Mouse (Mus musculus) 3T3-L1 (cell line): ENCODE measurements around the gene Klf9.
A peak's percentile ranks its signal among the peaks of the same experiment; 100 is the strongest.

Source experiments
- DNase-seq: peaks from one replicate; pipeline ENCODE4 v3.0.0-alpha.2; 2015; ENCODE audit warnings: low read depth, low spot score

Klf9 gene

DNA sequence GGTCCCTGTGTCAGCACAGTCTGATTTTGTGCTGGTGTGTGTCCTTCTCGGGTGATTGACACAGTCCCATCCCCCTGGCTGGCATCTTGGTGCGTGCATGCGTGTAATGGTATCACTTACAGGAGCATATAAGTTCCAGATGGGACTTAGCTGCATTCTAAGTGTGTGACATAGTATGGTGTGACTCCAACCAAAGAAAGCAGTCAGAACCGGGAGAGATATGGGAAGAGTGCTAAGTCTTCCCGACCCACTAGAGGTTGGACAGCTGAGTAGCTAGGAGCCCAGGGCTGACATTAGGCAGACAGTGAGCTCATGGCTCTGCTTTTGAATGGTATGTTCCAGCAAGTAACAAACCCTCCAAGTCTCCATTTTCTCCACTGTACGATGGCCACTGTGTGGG is 21.9 kb downstream of the Klf9 start:
- DNase-seq = no peak

DNA sequence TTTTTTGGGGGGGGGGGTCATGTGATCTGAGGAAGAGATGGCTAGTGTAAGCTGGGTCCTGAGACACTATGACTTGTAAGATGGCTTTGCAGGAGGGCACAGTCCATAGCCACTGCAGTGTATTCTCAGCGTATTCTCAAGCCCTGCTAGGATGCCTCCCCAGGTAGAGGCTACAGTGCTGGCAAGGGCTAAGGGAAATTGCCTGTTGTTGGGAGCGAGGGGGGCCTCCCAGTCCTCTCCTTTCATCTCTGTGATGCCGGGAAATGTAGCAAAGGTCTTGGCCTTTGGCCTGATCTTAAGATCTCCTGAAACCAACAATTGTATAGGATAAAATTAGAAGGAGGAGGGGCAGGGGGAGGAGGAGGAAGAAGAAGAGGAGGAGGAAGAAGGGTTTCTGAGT is 22.3 kb downstream of the Klf9 start:
- DNase-seq = no peak

DNA sequence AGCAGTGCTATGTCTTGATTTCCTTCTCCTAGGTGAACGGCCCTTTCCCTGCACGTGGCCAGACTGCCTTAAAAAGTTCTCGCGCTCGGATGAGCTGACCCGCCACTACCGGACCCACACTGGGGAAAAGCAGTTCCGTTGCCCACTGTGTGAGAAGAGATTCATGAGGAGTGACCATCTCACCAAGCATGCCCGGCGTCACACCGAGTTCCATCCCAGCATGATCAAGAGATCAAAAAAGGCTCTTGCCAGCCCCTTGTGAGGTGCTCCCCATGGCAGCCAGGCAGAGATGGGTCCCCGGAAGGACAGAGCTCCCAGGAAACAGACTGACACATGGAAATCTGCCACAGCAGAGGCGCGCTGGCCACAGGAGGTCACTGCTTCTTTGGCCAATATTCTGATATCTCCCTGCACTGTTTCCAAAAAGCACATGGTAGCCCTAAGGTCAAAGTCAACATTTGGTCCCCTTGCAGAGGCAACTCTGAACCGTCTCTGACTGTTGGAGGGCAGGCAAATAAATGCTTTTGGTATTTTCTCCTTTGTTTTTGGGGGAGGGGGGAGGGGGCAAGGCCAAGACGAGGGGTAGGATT is 23.7 kb downstream of the Klf9 start:
- no peak for DNase-seq

DNA sequence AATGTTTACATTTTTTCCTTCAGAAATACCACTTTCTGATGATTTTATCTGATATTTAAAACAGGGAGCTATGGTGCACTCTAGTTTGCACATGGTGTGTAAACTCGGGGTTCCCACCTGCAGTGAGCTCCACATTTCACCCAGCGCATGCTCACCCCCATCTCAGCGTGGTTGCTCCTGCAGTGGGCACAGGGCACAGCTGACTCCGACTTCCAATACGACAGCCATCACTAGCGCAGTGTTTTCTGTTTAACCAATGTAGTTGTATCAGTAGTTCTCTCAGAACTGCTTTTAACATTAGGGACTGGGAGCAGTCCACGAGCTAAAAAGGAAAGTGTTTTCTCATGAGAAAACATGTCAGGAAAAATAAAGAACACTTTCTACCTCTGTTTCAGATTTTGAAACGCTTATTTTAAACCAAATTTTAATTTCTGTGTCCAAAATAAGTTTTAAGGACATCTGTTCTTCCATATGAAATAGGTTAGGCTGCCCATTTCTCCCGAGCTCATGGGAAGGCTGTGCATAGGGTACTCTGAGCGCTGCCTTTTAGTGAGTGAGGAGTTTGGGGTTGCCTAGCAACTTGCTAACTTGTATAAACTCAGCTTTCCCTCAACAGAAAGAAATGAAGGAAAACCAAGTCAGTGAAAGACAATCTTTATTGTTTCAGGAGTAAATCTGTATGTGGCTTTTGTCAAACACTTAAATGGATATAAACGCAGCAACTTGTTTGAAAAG is 25.7 kb downstream of the Klf9 start:
- DNase-seq = no peak

DNA sequence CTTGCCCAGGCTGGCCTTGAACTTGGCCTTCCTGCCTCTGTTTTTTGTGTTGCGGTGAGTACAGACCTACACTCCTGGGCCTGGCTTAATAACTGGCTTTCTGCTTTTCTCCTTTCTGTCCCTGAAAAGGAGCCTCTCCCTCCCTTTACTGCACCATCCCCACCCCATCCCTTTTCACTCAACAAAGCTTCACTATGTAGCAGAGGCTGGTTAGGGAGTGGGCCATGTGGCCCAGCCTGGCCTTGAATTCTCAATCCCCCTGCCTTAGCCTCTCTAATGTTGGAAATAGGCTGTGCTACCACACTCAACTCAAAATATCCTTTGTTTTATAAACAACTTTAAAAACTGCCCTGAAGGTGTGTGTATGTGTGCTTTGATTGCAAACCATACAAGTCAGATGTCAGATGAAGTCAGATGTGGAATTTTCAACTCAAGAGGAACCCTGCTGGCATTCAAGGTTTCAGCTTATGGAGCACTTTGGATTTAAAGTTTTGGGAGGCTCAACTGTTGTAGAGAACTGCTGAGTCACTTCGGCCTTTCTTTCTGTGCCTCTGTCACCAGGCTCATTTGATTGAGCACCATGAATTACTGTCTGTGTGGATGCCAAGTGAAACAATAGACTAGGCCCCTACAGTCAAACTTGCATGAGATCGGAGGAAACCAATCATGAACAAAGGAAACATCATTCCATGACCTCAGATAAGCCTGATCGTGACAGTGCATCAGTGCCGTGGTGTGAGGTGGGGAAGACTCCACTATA is 28.1 kb downstream of the Klf9 start:
- DNase-seq = peak; percentile 64

DNA sequence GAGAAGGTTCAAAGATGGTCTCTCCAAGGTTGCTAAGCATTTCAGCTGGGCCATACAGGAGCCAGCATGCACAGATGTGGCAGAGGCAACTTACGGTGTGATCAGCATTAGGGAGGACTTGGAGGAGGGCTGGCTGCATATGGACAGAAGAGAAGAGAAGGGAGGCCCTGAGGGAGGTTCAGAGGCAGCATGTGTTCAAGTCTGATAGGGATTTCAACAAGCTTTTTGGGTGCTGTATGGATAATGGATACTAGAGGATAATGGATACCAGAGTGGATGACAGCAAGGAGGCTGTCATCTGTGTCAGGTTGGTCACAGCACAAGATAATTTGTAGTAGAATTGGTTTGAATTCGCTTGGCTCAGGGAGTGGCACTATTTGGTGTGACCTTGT is 28.6 kb downstream of the Klf9 start:
- no peak for DNase-seq

DNA sequence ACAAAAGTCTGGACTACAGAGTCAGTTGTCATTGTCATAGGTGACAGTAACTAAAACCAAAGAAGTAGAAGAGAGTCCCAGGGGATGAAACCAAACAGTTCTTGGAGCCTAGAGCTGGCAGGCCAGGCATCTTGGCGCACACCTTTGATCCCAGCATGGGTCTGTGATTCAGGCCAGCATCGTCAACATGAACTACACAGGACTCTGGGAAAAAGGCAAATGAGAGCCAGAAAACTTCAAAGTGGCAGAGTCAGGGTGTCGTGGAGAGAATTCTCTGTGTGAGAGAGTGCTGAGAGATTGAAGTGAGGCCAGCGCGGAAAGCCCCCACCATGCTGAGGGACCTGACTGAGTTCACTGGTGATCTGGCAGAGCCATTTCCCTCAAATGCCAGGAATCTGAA is 29.4 kb downstream of the Klf9 start:
- DNase-seq = no peak

DNA sequence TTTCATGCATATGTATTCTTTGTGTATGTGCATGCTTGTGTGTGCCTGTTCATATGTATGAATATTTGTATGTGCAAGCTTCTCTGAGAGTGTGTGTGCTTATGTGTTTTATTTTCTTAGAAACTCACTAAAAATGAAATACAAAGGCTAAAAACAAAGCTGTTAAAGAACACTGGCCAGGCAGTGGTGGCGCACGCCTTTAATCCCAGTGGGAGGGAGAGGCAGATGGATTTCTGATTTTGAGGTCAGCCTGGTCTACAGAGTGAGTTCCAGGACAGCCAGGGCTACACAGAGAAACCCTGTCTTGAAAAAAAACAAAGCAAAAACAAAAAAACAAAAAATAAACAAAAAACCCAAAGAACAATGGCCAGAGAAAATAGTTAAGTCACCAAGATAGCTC is 30.1 kb downstream of the Klf9 start:
- DNase-seq = no peak

DNA sequence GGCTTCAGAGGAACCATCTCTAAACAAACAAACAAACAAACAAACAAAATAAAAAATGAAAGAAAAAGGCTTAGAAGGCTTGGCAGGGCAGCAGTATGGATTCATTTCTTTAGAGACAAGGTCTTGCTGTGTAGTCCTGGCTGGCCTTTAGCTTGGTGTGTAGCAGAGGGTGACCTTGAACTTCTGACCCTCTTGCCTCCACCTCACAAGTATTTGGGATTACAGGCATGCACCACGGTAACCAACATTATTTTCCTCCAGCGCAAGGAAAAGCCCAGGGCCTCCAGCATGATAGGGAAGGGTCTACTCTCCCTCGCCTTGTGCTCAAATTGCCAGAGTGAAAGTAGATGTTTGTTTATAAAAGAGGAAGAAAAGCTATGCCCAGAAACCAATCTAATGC is 34.1 kb downstream of the Klf9 start:
- DNase-seq = no peak

DNA sequence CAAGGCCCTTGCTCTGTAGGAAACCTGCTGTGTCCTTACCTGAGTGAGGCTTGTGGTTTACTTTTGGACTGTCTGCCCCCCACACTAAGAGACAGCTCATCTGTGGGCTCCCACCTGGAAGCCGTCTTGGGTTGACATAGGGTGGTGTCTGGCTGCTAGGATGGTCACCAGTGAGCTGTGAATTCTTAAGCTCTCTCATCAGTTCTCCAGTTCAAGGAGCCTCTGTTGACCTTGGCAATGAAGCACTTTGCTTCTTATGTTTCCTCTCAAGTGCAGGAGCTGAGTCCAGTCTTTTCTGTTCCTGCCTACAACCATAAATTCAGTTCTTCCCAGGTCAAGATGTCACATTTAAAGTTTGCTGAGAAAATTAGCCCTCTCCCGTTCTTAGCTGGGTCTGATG is 34.5 kb downstream of the Klf9 start:
- no peak for DNase-seq

DNA sequence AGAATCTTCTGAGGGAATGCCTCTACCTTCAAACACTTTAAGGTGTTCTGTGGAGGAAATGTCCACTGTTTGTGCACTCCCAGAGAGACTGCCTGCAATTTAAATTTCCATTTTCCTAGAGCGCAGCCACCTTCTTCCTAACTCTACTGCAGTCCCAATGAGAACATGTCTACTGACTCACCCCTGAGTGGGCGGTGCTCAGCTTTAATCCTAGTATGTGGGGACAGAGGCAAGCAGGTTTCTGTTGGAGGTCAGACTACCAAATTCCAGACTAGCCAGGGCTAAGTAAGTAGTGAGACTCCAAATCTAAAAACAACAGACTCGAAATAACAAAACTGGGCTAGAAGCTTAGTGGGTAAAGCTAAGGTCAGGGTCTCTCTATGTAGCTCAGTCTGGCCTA is 37.5 kb downstream of the Klf9 start:
- DNase-seq = peak; percentile 62

DNA sequence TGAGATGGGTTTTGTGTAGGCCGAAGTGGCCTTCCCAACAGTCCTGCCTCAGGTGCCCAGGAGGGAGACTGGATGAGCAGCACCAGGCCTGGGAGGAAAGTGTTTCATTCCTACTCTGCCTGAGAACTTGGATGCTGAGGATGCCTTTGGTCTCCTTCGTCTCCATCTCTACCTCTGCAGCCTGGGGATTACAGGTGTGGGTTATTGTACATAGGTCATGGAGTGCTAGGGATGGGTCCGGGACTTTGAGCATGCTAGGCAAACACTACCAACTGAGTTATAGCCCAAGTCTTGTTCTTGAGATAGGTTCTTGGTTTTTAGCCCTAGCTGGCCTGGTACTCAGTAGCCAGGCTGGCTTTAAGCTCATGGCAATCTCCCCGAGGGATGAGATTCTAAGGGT is 42.5 kb downstream of the Klf9 start:
- DNase-seq = no peak

DNA sequence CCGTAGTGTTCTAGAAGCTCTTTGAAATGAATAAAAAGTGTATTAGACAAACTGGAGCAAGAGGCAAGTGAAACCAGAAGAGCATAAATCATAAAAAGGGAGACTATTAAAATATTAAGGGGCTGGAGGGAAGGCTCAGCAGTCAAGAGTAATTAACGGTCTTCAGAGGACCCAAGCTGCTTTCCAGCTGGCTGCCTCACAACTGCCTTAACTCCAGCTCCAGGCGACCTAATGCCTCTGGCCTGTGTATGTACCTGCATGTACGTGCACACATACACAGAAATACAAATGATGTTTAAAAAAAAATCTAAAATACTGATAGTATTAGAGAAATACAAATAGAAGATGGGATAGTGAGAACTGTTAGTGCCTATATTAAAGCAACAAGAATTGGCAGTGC is 43.0 kb downstream of the Klf9 start:
- DNase-seq = no peak

DNA sequence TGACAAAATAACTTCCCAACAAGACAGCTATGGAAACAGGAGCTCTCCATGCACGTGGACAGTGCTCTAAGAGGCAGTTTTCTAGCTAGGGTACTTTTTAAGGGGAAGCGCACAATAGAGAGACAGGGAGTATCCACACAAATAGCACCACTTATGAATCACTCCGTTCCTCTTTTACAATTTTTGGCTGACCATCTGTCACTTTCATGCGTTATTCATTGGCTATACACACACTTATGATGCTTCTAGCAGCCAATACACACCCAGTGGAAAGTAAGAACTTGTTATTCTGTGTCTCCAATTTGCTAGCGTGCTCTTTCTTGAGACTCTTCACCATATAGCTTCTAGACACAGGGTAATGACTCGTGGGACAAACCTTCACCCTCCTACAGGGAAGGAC is 46.7 kb downstream of the Klf9 start:
- DNase-seq = peak; percentile 56

DNA sequence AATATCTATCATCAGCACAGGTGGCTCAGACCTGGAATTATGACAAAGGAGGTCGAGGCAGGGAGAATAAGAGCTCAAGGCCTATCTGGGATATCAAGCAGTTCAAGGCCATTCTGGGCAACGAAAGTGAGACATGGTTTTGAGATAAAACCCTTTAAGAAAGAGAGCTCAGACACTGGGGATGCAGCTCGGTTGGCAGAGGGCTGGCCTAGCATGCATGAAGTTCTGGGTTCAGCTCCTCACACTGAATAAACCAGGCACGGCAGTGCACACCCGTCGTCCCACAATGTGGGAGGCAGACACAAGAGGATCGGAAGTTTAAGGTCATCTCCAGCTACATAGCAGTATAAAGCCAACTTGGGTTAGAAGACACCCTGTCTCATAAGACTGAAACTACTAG is 48.0 kb downstream of the Klf9 start:
- no peak for DNase-seq

DNA sequence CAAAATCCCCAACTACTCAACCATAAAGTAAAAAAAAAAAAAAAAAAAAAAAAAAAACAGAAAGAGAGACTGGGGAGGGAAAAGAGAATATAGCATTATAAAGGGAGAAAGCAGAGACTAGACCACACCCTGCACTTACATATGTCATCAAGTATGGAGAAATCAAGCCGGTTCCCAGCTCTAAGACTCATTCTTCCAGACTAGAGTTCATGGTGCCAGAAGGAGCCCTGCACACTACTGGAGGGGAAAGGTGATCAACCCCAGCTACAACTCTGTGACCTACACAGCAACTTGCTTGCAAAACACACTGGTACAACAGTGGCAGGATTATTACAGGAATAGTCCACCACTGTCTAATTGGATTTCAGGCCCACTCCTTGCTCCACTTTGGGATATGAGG is 48.7 kb downstream of the Klf9 start:
- DNase-seq = no peak

DNA sequence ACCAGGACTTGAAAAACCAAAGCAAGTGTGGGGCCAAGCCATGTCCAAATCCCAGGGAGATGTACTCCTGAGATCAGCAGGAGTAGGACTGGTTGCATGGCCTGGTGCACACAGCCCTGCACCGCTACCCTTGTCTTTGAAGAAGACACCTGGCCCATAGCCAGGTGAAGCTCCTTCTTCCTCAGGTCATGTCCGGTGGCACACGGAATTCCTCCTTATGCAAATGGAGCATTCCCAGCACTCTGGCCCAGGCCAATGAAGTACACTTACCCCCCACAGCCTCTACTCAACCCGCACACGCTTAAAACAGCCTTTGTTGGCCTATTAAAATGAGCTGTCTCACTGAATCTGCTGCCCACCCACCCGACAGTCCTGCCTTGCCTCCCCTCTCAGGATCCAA is 50.5 kb downstream of the Klf9 start:
- no peak for DNase-seq

DNA sequence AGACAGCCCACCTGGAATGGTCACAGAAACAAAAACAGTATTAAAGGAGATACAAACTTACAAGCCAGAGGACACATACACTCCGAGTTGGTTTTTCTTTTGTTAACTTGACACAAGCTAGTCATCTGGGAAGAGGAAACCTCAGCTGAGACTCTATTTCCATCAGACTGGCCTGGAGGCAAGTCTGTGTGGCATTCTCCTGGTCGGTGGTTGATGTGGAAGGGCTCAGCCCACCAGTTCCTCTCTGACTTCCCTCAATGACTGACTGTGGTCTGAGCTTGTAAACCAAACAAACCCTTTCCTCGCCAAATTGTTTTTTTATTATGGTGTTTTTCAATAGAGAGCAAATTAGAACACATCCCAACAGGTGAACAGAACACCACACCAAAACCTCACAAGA is 52.0 kb downstream of the Klf9 start:
- no peak for DNase-seq

DNA sequence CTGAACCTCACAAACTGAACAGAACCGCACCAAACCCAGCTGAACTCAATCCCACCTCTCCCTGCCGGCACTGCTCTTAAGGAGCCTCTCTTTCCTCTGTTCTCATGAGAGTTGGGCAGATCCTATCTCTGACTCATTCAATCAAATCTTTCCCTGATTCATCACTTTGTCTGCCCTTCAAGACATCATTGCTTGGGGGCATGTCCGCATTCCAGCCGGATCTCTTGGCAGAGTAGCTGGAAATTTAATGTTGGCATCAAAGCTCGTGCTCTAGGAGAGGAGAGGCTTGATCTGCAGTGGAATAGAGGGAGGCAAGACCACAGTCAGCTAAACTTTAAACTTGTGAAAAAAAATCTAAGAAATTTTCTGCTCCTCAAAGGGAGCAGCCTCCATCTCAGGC is 61.1 kb downstream of the Klf9 start:
- DNase-seq = peak; percentile 99

DNA sequence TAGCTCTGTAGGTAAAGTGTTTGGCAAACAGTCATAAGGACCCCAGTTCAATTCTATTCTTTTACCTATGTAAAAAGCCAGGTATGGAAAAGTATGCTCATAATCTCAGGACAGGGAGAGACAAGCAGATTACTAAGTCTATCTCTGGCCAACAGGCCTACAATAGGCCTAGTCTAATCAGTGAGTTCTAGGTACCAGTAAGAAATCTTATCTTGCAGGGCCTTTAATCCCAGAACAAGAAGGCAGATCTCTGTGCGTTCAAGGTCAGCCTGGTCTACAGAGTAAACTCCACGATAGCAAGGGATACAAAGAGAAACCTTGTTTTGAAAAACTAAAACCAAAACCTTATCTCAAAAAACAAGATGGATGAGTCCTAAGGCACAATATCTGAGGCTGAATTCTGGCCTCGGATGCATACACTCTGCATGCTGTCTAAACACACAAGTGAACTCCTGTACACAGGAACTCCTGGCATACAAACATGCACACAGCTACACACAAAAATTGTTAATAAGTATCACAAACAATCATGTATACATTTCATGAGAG is 62.6 kb downstream of the Klf9 start:
- DNase-seq = no peak

DNA sequence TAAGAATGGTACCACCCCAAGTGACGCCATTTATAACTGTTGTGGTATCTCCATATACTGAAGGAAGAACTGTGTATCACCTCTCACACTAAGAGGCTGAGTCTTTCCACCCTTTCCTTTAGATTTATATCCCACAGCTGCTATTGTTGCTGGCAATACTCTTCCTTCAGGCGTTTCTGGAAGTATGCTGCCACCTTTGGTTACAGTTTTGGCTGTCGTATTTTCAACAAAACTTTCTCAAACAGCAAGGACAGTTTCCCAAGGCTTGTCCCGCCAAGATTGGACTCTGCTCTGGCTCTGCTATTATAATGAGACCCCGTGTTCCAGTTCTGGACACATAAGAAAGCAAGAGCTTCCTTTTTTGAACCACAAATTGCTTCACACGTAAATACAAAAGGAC is 70.3 kb downstream of the Klf9 start:
- DNase-seq = peak; percentile 28

DNA sequence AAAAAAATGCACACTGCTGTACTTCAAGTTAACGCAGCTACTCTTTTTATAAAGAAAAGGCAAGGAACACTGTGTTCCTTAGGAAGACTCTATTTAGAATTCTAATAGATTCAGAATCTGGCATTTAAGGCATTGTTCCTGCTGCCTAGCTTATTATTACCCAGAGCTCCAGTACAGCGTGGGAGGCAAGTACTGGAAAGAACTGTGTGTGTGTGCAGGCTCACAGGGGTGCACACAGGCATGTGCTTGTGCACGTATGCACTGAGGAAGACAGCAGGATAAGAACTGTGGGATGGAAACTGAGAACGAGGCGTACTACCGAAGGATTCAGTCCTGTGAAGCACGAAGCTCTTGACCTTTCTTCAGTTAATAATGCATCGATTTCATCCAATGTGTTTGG is 73.3 kb downstream of the Klf9 start:
- DNase-seq = no peak
